Comparison of ENCODE assay signal across 9 mouse cellular contexts in the genomic region with DNA sequence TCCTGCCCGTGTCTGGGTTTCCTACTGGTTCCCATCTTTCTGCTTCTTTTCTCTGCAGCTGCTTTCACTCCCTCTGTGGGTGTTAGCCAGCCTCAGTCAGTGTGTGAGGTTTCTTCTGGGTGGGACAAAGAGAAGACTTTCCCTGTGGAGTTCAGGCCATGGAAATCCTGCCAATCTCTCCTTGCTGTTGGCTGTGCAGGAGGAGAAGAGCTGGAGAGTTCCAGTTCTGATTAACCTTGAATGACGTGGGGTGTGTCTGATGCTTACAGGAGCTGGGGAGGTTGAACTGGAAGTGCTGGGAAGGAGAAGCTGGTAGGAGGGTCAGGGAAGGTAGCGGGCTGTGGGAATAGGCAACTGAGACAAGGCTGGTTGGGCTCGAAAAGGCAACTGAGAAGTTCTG. TPM values are rescaled to one million over a fixed set of nuclear protein-coding genes. Genes with fewer than 3 reads are reported as not detected.
A peak's percentile ranks its signal among the peaks of the same experiment; 100 is the strongest.
DNase-seq lines count a peak whose midpoint lies in the region; ATAC-seq and TF ChIP-seq lines count a peak whose summit lies in the region.
"Had no signal": no experiment of that assay in that cellular context is flagged by ENCODE, and none has a peak within 500 bp of the region (broad histone marks: within the 10 kb centered on the region; RNA-seq: fewer than 3 reads in every experiment).

No protein-coding gene starts in this region.

- no peaks in the 10 kb centered on the region for H3K9me3 ChIP-seq in forebrain, embryonic 14.5 days (replicated peaks; ENCODE audit: control insufficient read depth, low read length)
- no peaks in the 10 kb centered on the region for H3K9me3 ChIP-seq in neural tube, embryonic 15.5 days (replicated peaks)

- H3K36me3 ChIP-seq in forebrain, embryonic 14.5 days (ENCODE audit: control insufficient read depth, insufficient read depth, low read length): no peaks in the 10 kb centered on the region
- 0 out of 2 replicates have a peak, but pooled peaks cover 6% of the 10 kb centered on the region for H3K36me3 ChIP-seq in neural tube, embryonic 15.5 days

- no peak for DNase-seq in layer of hippocampus, adult 2 months (ENCODE audit: low spot score in 2 of 2)
- no peak for DNase-seq in layer of hippocampus, postnatal 10 days (ENCODE audit: low spot score in 2 of 2)
- DNase-seq in forebrain, embryonic 14.5 days (ENCODE audit: low spot score): peak; percentile 29
- peak; percentile 35 for DNase-seq in heart, postnatal 25 days (ENCODE audit: low spot score)
- no peak for DNase-seq in spleen, postnatal 10 days (ENCODE audit: low spot score in 2 of 2)
- DNase-seq in left cerebral cortex, postnatal 36 days (ENCODE audit: low spot score in 2 of 2): no peak
- no peak for DNase-seq in cerebellum, postnatal 14 days

- peak overlapping the region; percentile 33 for H3K27ac ChIP-seq in layer of hippocampus, adult 2 months
- H3K27ac ChIP-seq in forebrain, embryonic 14.5 days (ENCODE audit: low read depth, low read length): peak overlapping the region; percentile 88
- peak overlapping the region; percentile 80 for H3K27ac ChIP-seq in neural tube, embryonic 15.5 days (replicated peaks)

- WGBS in forebrain, embryonic 14.5 days: 63% methylated on average over 4 of the region's 4 CpGs
- WGBS in neural tube, embryonic 15.5 days: 74% methylated on average over 4 of the region's 4 CpGs

- no peak for TF ChIP-seq CTCF in layer of hippocampus, adult 2 months (conservative IDR thresholded peaks at IDR 0.05)

- no peak for ATAC-seq in forebrain, embryonic 14.5 days
- no peak for ATAC-seq in neural tube, embryonic 15.5 days (ENCODE audit: low FRiP score)

- H3K4me1 ChIP-seq in forebrain, embryonic 14.5 days (ENCODE audit: control insufficient read depth, insufficient read depth, low read length): peaks cover 39% of the 10 kb centered on the region
- H3K4me1 ChIP-seq in neural tube, embryonic 15.5 days: peaks cover 46% of the 10 kb centered on the region

- intact Hi-C loops in heart, postnatal 25 days (cut with DNase I): no loop called here
- intact Hi-C loops in left cerebral cortex, postnatal 36 days (cut with DNase I): no loop called here

- H3K4me3 ChIP-seq in layer of hippocampus, adult 2 months: no peak overlapping the region
- no peak overlapping the region for H3K4me3 ChIP-seq in forebrain, embryonic 14.5 days (ENCODE audit: low read depth, low read length)
- H3K4me3 ChIP-seq in neural tube, embryonic 15.5 days (replicated peaks): no peak overlapping the region

- peak overlapping the region; percentile 43 for H3K9ac ChIP-seq in forebrain, embryonic 14.5 days (ENCODE audit: low read length)
- H3K9ac ChIP-seq in neural tube, embryonic 15.5 days (replicated peaks): no peak overlapping the region

- H3K4me2 ChIP-seq in forebrain, embryonic 14.5 days (ENCODE audit: low read length): peak overlapping the region; percentile 5; the same call in 1 of the 2 replicates
- 0 out of 2 replicates have a peak overlapping the region, but pooled peaks have one; percentile 15 for H3K4me2 ChIP-seq in neural tube, embryonic 15.5 days
- H3K4me2 ChIP-seq: liver, embryonic 11.5 days had no signal

- H3K27me3 ChIP-seq in forebrain, embryonic 14.5 days (replicated peaks; ENCODE audit: control insufficient read depth, insufficient read depth, low read length): no peaks in the 10 kb centered on the region
- no peaks in the 10 kb centered on the region for H3K27me3 ChIP-seq in neural tube, embryonic 15.5 days (replicated peaks)

RNA-seq across cellular contexts. Expression of gene Farp1, which starts 26.7 kb away (rescaled TPM):
- total RNA-seq in layer of hippocampus, adult 2 months (2021): 100 to 1,000 TPM; 102 TPM
- 100 to 1,000 TPM; 117 to 119 TPM for total RNA-seq in layer of hippocampus, postnatal 10 days (2021)
- polyA plus RNA-seq in forebrain, embryonic 14.5 days (2014; fragmentation: Nextera tagmentation; extraction: Ambion mirVana): 17.4 and 30.3 TPM in 2 replicates
- total RNA-seq in heart, postnatal 25 days (2021): 10 to 100 TPM; 10.7 to 12.0 TPM
- 28.1 and 28.5 TPM in 2 replicates for polyA plus RNA-seq in neural tube, embryonic 15.5 days (2015; fragmentation: Nextera tagmentation; extraction: Ambion mirVana)
- 100 to 1,000 TPM; 130 to 160 TPM for total RNA-seq in left cerebral cortex, postnatal 36 days (2021)

Comparison
In these comparisons a context has a peak if more than half of its experiments do, and no peak if none do; other contexts are left out.
1. DNase-seq: peak in forebrain, embryonic 14.5 days (single experiment) and heart, postnatal 25 days (single experiment); none in layer of hippocampus, adult 2 months (0 of 2), layer of hippocampus, postnatal 10 days (0 of 2), spleen, postnatal 10 days (0 of 2), left cerebral cortex, postnatal 36 days (0 of 2) and cerebellum, postnatal 14 days (0 of 2).
2. H3K27ac ChIP-seq: peak in every context shown above with its lines; median percentile 88 in forebrain, embryonic 14.5 days; 80 in neural tube, embryonic 15.5 days; 33 in layer of hippocampus, adult 2 months.
3. RNA of gene Farp1, which starts 26.7 kb away (total RNA-seq): 130 to 160 TPM in left cerebral cortex, postnatal 36 days, 117 to 119 TPM in layer of hippocampus, postnatal 10 days and 102 TPM in layer of hippocampus, adult 2 months; 10.7 to 12.0 TPM in heart, postnatal 25 days; every median in the first group is over 4 times any median in the second.